Comparison of ENCODE assay signal across 9 mouse cellular contexts in genomic region chr15:77843046-77843445, GRCm38 (mm10). TPM values are rescaled to one million over a fixed set of nuclear protein-coding genes. Genes with fewer than 3 reads are reported as not detected.
A peak's percentile ranks its signal among the peaks of the same experiment; 100 is the strongest.
DNase-seq lines count a peak whose midpoint lies in the region; ATAC-seq and TF ChIP-seq lines count a peak whose summit lies in the region.
"Had no signal": no experiment of that assay in that cellular context is flagged by ENCODE, and none has a peak within 500 bp of the region (broad histone marks: within the 10 kb centered on the region; RNA-seq: fewer than 3 reads in every experiment).

No protein-coding gene starts in this region.

- no peak for TF ChIP-seq CTCF in heart, postnatal 0 days (IDR thresholded peaks at IDR 0.05; ENCODE audit: low read depth)

- peak overlapping the region; percentile 59; the same call in 1 of the 2 replicates for H3K4me2 ChIP-seq in heart, postnatal 0 days (ENCODE audit: low read depth, low read length)
- H3K4me2 ChIP-seq in hindbrain, embryonic 15.5 days, result peak overlapping the region; percentile 86
- peak overlapping the region; percentile 94 for H3K4me2 ChIP-seq in midbrain, embryonic 14.5 days (ENCODE audit: low read length)

- DNase-seq in heart, postnatal 0 days (ENCODE audit: low spot score), result no peak
- no peak for DNase-seq in heart, adult 9 months (ENCODE audit: low spot score in 2 of 2)
- peak; percentile 19 for DNase-seq in ZHBTc4 (ENCODE audit: low read depth, low spot score)
- DNase-seq in midbrain, embryonic 14.5 days, result no peak
- DNase-seq in right cerebral cortex, adult 18-20 months, result no peak
- DNase-seq in cerebellum, adult 11 months, result no peak
- DNase-seq: right cerebral cortex, postnatal 4 days had no signal

- no peaks in the 10 kb centered on the region for H3K27me3 ChIP-seq in heart, postnatal 0 days (ENCODE audit: control insufficient read depth, insufficient read depth, low read length)
- no peaks in the 10 kb centered on the region for H3K27me3 ChIP-seq in hindbrain, embryonic 15.5 days
- 0 out of 2 replicates have a peak, but pooled peaks cover 2% of the 10 kb centered on the region for H3K27me3 ChIP-seq in midbrain, embryonic 14.5 days (ENCODE audit: control insufficient read depth, insufficient read depth, low read length)

- H3K9me3 ChIP-seq in heart, postnatal 0 days (replicated peaks; ENCODE audit: control insufficient read depth, low read length), result no peaks in the 10 kb centered on the region
- H3K9me3 ChIP-seq in hindbrain, embryonic 15.5 days, result no peaks in the 10 kb centered on the region
- H3K9me3 ChIP-seq in midbrain, embryonic 14.5 days (ENCODE audit: control insufficient read depth, low read length), result no peaks in the 10 kb centered on the region

- H3K9ac ChIP-seq in heart, postnatal 0 days (replicated peaks; ENCODE audit: low read depth, low read length), result no peak overlapping the region
- H3K9ac ChIP-seq in hindbrain, embryonic 15.5 days, result no peak overlapping the region; the same call in 1 of the 2 replicates
- H3K9ac ChIP-seq in midbrain, embryonic 14.5 days (replicated peaks; ENCODE audit: low read length), result no peak overlapping the region

- no peak overlapping the region for H3K4me3 ChIP-seq in heart, postnatal 0 days (ENCODE audit: low read depth, low read length)
- peak overlapping the region; percentile 81 for H3K4me3 ChIP-seq in hindbrain, embryonic 15.5 days
- H3K4me3 ChIP-seq in midbrain, embryonic 14.5 days (replicated peaks; ENCODE audit: low read depth, low read length), result peak overlapping the region; percentile 82

- no peak for ATAC-seq in heart, postnatal 0 days (ENCODE audit: insufficient read depth, low read depth)
- ATAC-seq in hindbrain, embryonic 15.5 days (ENCODE audit: low FRiP score, low read depth), result no peak
- ATAC-seq in midbrain, embryonic 14.5 days (ENCODE audit: low FRiP score, low TSS enrichment), result no peak
- ATAC-seq in monocyte, adult 5-6 weeks (replicated peaks; ENCODE audit: insufficient number of reproducible peaks, low FRiP score, low TSS enrichment, poor library complexity, severe bottlenecking), result no peak

- H3K36me3 ChIP-seq in heart, postnatal 0 days (replicated peaks; ENCODE audit: control insufficient read depth, insufficient read depth, low read length), result no peaks in the 10 kb centered on the region
- no peaks in the 10 kb centered on the region for H3K36me3 ChIP-seq in hindbrain, embryonic 15.5 days
- no peaks in the 10 kb centered on the region for H3K36me3 ChIP-seq in midbrain, embryonic 14.5 days (ENCODE audit: control insufficient read depth, insufficient read depth, low read length)

- H3K4me1 ChIP-seq in heart, postnatal 0 days (ENCODE audit: control insufficient read depth, insufficient read depth), result peaks cover 23% of the 10 kb centered on the region
- peaks cover 33% of the 10 kb centered on the region for H3K4me1 ChIP-seq in hindbrain, embryonic 15.5 days (replicated peaks)
- H3K4me1 ChIP-seq in midbrain, embryonic 14.5 days (ENCODE audit: control insufficient read depth, insufficient read depth, low read length), result peaks cover 21% of the 10 kb centered on the region

- 31% methylated on average over 2 of the region's 2 CpGs for WGBS in heart, postnatal 0 days
- WGBS in hindbrain, embryonic 15.5 days, result 26% methylated on average over 2 of the region's 2 CpGs
- 43% methylated on average over 2 of the region's 2 CpGs for WGBS in midbrain, embryonic 14.5 days

- peak overlapping the region; percentile 76 for H3K27ac ChIP-seq in heart, postnatal 0 days (ENCODE audit: low read depth)
- H3K27ac ChIP-seq in hindbrain, embryonic 15.5 days (replicated peaks), result no peak overlapping the region
- H3K27ac ChIP-seq in midbrain, embryonic 14.5 days (replicated peaks; ENCODE audit: low read depth, low read length), result no peak overlapping the region

- no peak for TF ChIP-seq EP300 in heart, postnatal 0 days (IDR thresholded peaks at IDR 0.05; ENCODE audit: low read depth)

RNA-seq across cellular contexts. Expression of gene Myh9, which starts 1.1 kb away (rescaled TPM):
- total RNA-seq in heart, postnatal 0 days (2014; rRNA removed; ENCODE audit: low replicate concordance), result 62.0 and 63.6 TPM in 2 replicates
- polyA plus RNA-seq in heart, postnatal 0 days (2015; fragmentation: Nextera tagmentation; extraction: Ambion mirVana), result 15.7 and 17.5 TPM in 2 replicates
- polyA plus RNA-seq in hindbrain, embryonic 15.5 days (2015; fragmentation: Nextera tagmentation; extraction: Ambion mirVana), result 11.8 and 12.0 TPM in 2 replicates
- 7.3 and 14.8 TPM in 2 replicates for polyA plus RNA-seq in midbrain, embryonic 14.5 days (2014; fragmentation: Nextera tagmentation; extraction: Ambion mirVana)
- 908 to 1,221 TPM (median 925 TPM) in 3 replicates for total RNA-seq in monocyte, adult 5-6 weeks (2017)
